Mouse (Mus musculus) myocyte (in vitro differentiated cells): ENCODE measurements around the gene Fgf5. TPM values are rescaled to one million over a fixed set of nuclear protein-coding genes. Genes with fewer than 3 reads are reported as not detected.

ENCODE experiments used
- H3K27me3 ChIP-seq: one replicate; pipeline ENCODE4 v1.6.1; 2011; ENCODE audit not compliant: control insufficient read depth, insufficient read depth, insufficient read length
- H3K36me3 ChIP-seq: one replicate; pipeline ENCODE4 v1.6.1; 2011; ENCODE audit not compliant: control insufficient read depth, insufficient read depth
- H3K4me2 ChIP-seq: one replicate; pipeline ENCODE4 v1.6.1; 2011; ENCODE audit warnings: low read depth, control low read depth
- H3K4me3 ChIP-seq: one replicate; pipeline ENCODE4 v1.5.1; 2011; ENCODE audit warnings: mild to moderate bottlenecking, control low read depth, moderate library complexity
- H3K79me2 ChIP-seq: one replicate; pipeline ENCODE4 v1.6.1; 2011; ENCODE audit not compliant: control insufficient read depth, insufficient read depth
- H3ac ChIP-seq: one replicate; pipeline ENCODE4 v1.6.1; 2011; ENCODE audit not compliant: control insufficient read depth, insufficient read length
- CEBPB ChIP-seq: IDR thresholded peaks from 2 replicates; pipeline ENCODE4 v1.6.1; 2011; ENCODE audit warnings: mild to moderate bottlenecking, moderate library complexity; ENCODE audit not compliant: poor library complexity, insufficient read depth, severe bottlenecking
- E2F4 ChIP-seq: IDR thresholded peaks from one replicate; pipeline ENCODE4 v1.6.1; 2011; ENCODE audit warnings: mild to moderate bottlenecking, control low read depth, moderate library complexity; ENCODE audit not compliant: insufficient read depth
- MAX ChIP-seq: IDR thresholded peaks from one replicate; pipeline ENCODE4 v1.6.1; 2011; ENCODE audit warnings: low read depth, mild to moderate bottlenecking, control low read depth
- MYOD1 ChIP-seq, 3 experiments: IDR thresholded peaks; one replicate each; pipeline ENCODE4 v1.6.1; 2011; ENCODE audit warnings: control low read depth in 2 of 3, low read depth in 2 of 3, mild to moderate bottlenecking in 2 of 3, moderate library complexity in 1 of 3; ENCODE audit not compliant: insufficient read length in 2 of 3, control insufficient read depth in 1 of 3
- MYOG ChIP-seq, 3 experiments: IDR thresholded peaks; one replicate each; pipeline ENCODE4 v1.6.1; 2011; ENCODE audit warnings: control low read depth in 2 of 3, low read depth in 2 of 3, mild to moderate bottlenecking in 2 of 3; ENCODE audit not compliant: insufficient read length in 2 of 3, control insufficient read depth in 1 of 3, insufficient read depth in 1 of 3
- POLR2A ChIP-seq: IDR thresholded peaks from one replicate; pipeline ENCODE4 v1.6.1; 2011; ENCODE audit warnings: low read depth, mild to moderate bottlenecking, control low read depth, moderate library complexity; ENCODE audit not compliant: insufficient read length
- POLR2AphosphoS2 ChIP-seq: IDR thresholded peaks from one replicate; pipeline ENCODE4 v1.6.1; 2011; ENCODE audit warnings: low read depth, control low read depth; ENCODE audit not compliant: insufficient read length
- REST ChIP-seq: IDR thresholded peaks from one replicate; pipeline ENCODE4 v1.6.1; 2011; ENCODE audit warnings: mild to moderate bottlenecking, control low read depth, moderate library complexity; ENCODE audit not compliant: insufficient read depth, insufficient read length
- SRF ChIP-seq: IDR thresholded peaks from one replicate; pipeline ENCODE4 v1.6.1; 2011; ENCODE audit warnings: low read depth; ENCODE audit not compliant: control insufficient read depth, insufficient read length
- TCF12 ChIP-seq: IDR thresholded peaks from one replicate; pipeline ENCODE4 v1.6.1; 2011; ENCODE audit warnings: mild to moderate bottlenecking, control low read depth; ENCODE audit not compliant: poor library complexity, insufficient read depth, severe bottlenecking
- TCF3 ChIP-seq: IDR thresholded peaks from one replicate; pipeline ENCODE4 v1.6.1; 2011; ENCODE audit warnings: low read depth, control low read depth; ENCODE audit not compliant: insufficient read length
- USF1 ChIP-seq: IDR thresholded peaks from one replicate; pipeline ENCODE4 v1.6.1; 2011; ENCODE audit warnings: low read depth, mild to moderate bottlenecking, control low read depth, moderate library complexity
- polyA plus RNA-seq: library from polyadenylated mRNA; unstranded; fragments of >200 nt; fragmentation: generic; extraction: Trizol; gene quantifications from one replicate; pipeline ENCODE4 v1.2.1, GENCODE M21; 2012; ENCODE audit warnings: missing spikeins

Fgf5 gene
- polyA plus RNA-seq, 1 experiment = 0.40 TPM

- Histone ChIP-seq H3K4me2 (no peak overlapping the region), H3K4me3 (no peak overlapping the region), H3ac (no peak overlapping the region), H3K36me3 (no peaks in the 10 kb centered on the region), H3K27me3 (no peaks in the 10 kb centered on the region), H3K79me2 (no peaks in the 10 kb centered on the region)
- TF ChIP-seq MYOD1 (IDR thresholded peaks at IDR 0.05; ENCODE audit: control insufficient read depth in 1 of 3, insufficient read length in 2 of 3, low read depth in 2 of 3) = no peak
- TF ChIP-seq CEBPB = no peak
- no peak for TF ChIP-seq MAX
- no peak for TF ChIP-seq TCF12
- TF ChIP-seq E2F4 = no peak
- TF ChIP-seq MYOG (IDR thresholded peaks at IDR 0.05; ENCODE audit: control insufficient read depth in 1 of 3, insufficient read depth in 1 of 3, insufficient read length in 2 of 3, low read depth in 2 of 3) = no peak
- no peak for TF ChIP-seq POLR2A
- TF ChIP-seq REST = no peak
- TF ChIP-seq USF1 = no peak
- no peak for TF ChIP-seq TCF3
Observed at GRCm38 (mm10) chr5:98293049-98293715, 39.2 kb downstream of the Fgf5 start.

GRCm38 (mm10) chr5:98300079-98300478 is 46.1 kb downstream of the Fgf5 start:
- H3K79me2 ChIP-seq = no peaks in the 10 kb centered on the region
- H3K27me3 ChIP-seq = no peaks in the 10 kb centered on the region
- no peak overlapping the region for H3K4me3 ChIP-seq
- no peaks in the 10 kb centered on the region for H3K36me3 ChIP-seq
- no peak overlapping the region for H3ac ChIP-seq
- no peak for TF ChIP-seq TCF3
- no peak for TF ChIP-seq POLR2A
- TF ChIP-seq MAX = no peak
- no peak for TF ChIP-seq REST
- no peak for TF ChIP-seq POLR2AphosphoS2
- no peak for TF ChIP-seq SRF
- TF ChIP-seq CEBPB = no peak
- no peak for TF ChIP-seq E2F4
- no peak for TF ChIP-seq TCF12
- no peak for TF ChIP-seq MYOG (IDR thresholded peaks at IDR 0.05; ENCODE audit: control insufficient read depth in 1 of 3, insufficient read depth in 1 of 3, insufficient read length in 2 of 3, low read depth in 2 of 3)
- H3K4me2 ChIP-seq = no peak overlapping the region

- H3K36me3 ChIP-seq = no peaks in the 10 kb centered on the region
- H3K79me2 ChIP-seq = no peaks in the 10 kb centered on the region
- H3K27me3 ChIP-seq = no peaks in the 10 kb centered on the region
- no peak overlapping the region for H3K4me3 ChIP-seq
- H3ac ChIP-seq = no peak overlapping the region
- no peak overlapping the region for H3K4me2 ChIP-seq
- no peak for TF ChIP-seq E2F4
- no peak for TF ChIP-seq MAX
- no peak for TF ChIP-seq MYOG (IDR thresholded peaks at IDR 0.05; ENCODE audit: control insufficient read depth in 1 of 3, insufficient read depth in 1 of 3, insufficient read length in 2 of 3, low read depth in 2 of 3)
- TF ChIP-seq MYOD1 (IDR thresholded peaks at IDR 0.05; ENCODE audit: control insufficient read depth in 1 of 3, insufficient read length in 2 of 3, low read depth in 2 of 3) = no peak
- TF ChIP-seq USF1 = no peak
- TF ChIP-seq TCF12 = no peak
- no peak for TF ChIP-seq POLR2AphosphoS2
- no peak for TF ChIP-seq POLR2A
- TF ChIP-seq CEBPB = no peak
- TF ChIP-seq SRF = no peak
- TF ChIP-seq TCF3 = no peak
- TF ChIP-seq REST = no peak
Observed at GRCm38 (mm10) chr5:98305673-98306072, 51.7 kb downstream of the Fgf5 start.

- TF ChIP-seq MYOG (IDR thresholded peaks at IDR 0.05; ENCODE audit: control insufficient read depth in 1 of 3, insufficient read depth in 1 of 3, insufficient read length in 2 of 3, low read depth in 2 of 3) (no peak), E2F4 (no peak), TCF12 (no peak), SRF (no peak), REST (no peak), POLR2A (no peak), MYOD1 (IDR thresholded peaks at IDR 0.05; ENCODE audit: control insufficient read depth in 1 of 3, insufficient read length in 2 of 3, low read depth in 2 of 3) (no peak), USF1 (no peak), CEBPB (no peak), TCF3 (no peak)
- H3K4me2 ChIP-seq = peak overlapping the region; percentile 60
- H3K36me3 ChIP-seq = no peaks in the 10 kb centered on the region
- no peaks in the 10 kb centered on the region for H3K79me2 ChIP-seq
- H3K27me3 ChIP-seq = no peaks in the 10 kb centered on the region
- no peak overlapping the region for H3ac ChIP-seq
- H3K4me3 ChIP-seq = no peak overlapping the region
Observed at GRCm38 (mm10) chr5:98306528-98306927, 52.5 kb downstream of the Fgf5 start.
